Mouse (Mus musculus) heart, postnatal 0 days (tissue): ENCODE results near the gene Map7d1. TPM values are rescaled to one million over a fixed set of nuclear protein-coding genes. Genes with fewer than 3 reads are reported as not detected.
A peak's percentile ranks its signal among the peaks of the same experiment; 100 is the strongest.
"Not testable (repeated sequence)": the region's sequence is repeated elsewhere in the genome, so short reads cannot be mapped to it uniquely, and the experiment has no call there.

ENCODE experiments used
- ATAC-seq: fragments of 200-750 bp; cut with Nextera tagmentation; 2 replicates; pipeline ENCODE4 v1.8.0; 2017; ENCODE audit warnings: low read depth, moderate number of reproducible peaks, moderate library complexity; ENCODE audit not compliant: insufficient read depth
- DNase-seq: peaks from one replicate; pipeline ENCODE4 v3.0.0-alpha.2; 2016; ENCODE audit warnings: low spot score
- H3K27ac ChIP-seq: fragments of 300-500 bp; sonication (generic); 2 replicates; pipeline ENCODE4 v1.5.1; 2014; ENCODE audit warnings: low read depth, mild to moderate bottlenecking
- H3K27me3 ChIP-seq: fragments of 300-500 bp; sonication (generic); 2 replicates; pipeline ENCODE4 v1.6.1; 2014; ENCODE audit warnings: low read length, mixed read lengths; ENCODE audit not compliant: control insufficient read depth, insufficient read depth
- H3K36me3 ChIP-seq: fragments of 300-500 bp; sonication (generic); replicated peaks from 2 replicates; pipeline ENCODE4 v1.6.1; 2014; ENCODE audit warnings: low read length, mixed read lengths; ENCODE audit not compliant: control insufficient read depth, insufficient read depth
- H3K4me1 ChIP-seq: fragments of 300-500 bp; sonication (generic); 2 replicates; pipeline ENCODE4 v1.6.1; 2014; ENCODE audit warnings: antibody characterized with exemption; ENCODE audit not compliant: control insufficient read depth, insufficient read depth
- H3K4me2 ChIP-seq: fragments of 300-500 bp; sonication (generic); 2 replicates; pipeline ENCODE4 v1.6.1; 2014; ENCODE audit warnings: low read depth, mild to moderate bottlenecking, low read length, moderate library complexity
- H3K4me3 ChIP-seq: fragments of 300-500 bp; sonication (generic); 2 replicates; pipeline ENCODE4 v1.5.1; 2014; ENCODE audit warnings: low read depth, low read length
- H3K9ac ChIP-seq: fragments of 300-500 bp; sonication (generic); replicated peaks from 2 replicates; pipeline ENCODE4 v1.6.1; 2014; ENCODE audit warnings: low read depth, low read length, mixed read lengths
- H3K9me3 ChIP-seq: fragments of 300-500 bp; sonication (generic); replicated peaks from 2 replicates; pipeline ENCODE4 v1.6.1; 2016; ENCODE audit warnings: low read length; ENCODE audit not compliant: control insufficient read depth
- CTCF ChIP-seq: IDR thresholded peaks from 2 replicates; pipeline ENCODE4 v1.5.1; 2016; ENCODE audit warnings: antibody characterized with exemption, control low read depth, low read depth
- EP300 ChIP-seq: IDR thresholded peaks from 2 replicates; pipeline ENCODE4 v1.6.1; 2016; ENCODE audit warnings: antibody characterized with exemption, low read depth
- WGBS: fragments of 180-500 bp; shearing (Covaris S2); extraction: QIAGEN DNeasy Blood & Tissue Kit; methylation state at CpG from one replicate; pipeline ENCODE4 v1.1.7; 2014; 5-methylcytosine and 5-hydroxymethylcytosine counted together
- polyA plus RNA-seq: library from polyadenylated mRNA; unstranded; fragments of >200 nt; fragmentation: Nextera tagmentation; extraction: Ambion mirVana; gene quantifications from 2 replicates; pipeline ENCODE4 v1.2.1, GENCODE M21; 2015
- total RNA-seq: library from RNA; depleted of rRNA; stranded (reverse); fragments of >200 nt; gene quantifications from 2 replicates; pipeline ENCODE4 v1.2.3, GENCODE M21; 2014; ENCODE audit warnings: low replicate concordance

Map7d1 gene
- total and polyA plus RNA-seq, 2 experiments from 2014 or later, result 37.5 to 75.0 TPM

- Histone ChIP-seq H3K4me3 (no peak overlapping the region), H3K27me3 (no peaks in the 10 kb centered on the region), H3K4me2 (no peak overlapping the region), H3K9ac (no peak overlapping the region), H3K36me3 (peaks cover 29% of the 10 kb centered on the region), H3K9me3 (no peaks in the 10 kb centered on the region), H3K27ac (no peak overlapping the region), H3K4me1 (no peaks in the 10 kb centered on the region)
- TF ChIP-seq CTCF (no peak), EP300 (no peak)
- 31% methylated on average over 5 of the region's 5 CpGs for WGBS
- no peak for ATAC-seq
- DNase-seq, result no peak
Measured at GRCm38 (mm10) chr4:126228144-126228543, 28.0 kb downstream of the Map7d1 start.

- Histone ChIP-seq H3K4me1 (no peaks in the 10 kb centered on the region), H3K9me3 (no peaks in the 10 kb centered on the region), H3K4me2 (peak overlapping the region; percentile 59), H3K9ac (no peak overlapping the region; the same call in 1 of the 2 replicates), H3K4me3 (peak overlapping the region; percentile 29), H3K36me3 (peaks cover 20% of the 10 kb centered on the region), H3K27ac (peak overlapping the region; percentile 73), H3K27me3 (no peaks in the 10 kb centered on the region)
- ATAC-seq (peak; percentile 85), DNase-seq (peak; percentile 81)
- TF ChIP-seq CTCF (peak; percentile 95), EP300 (peak; percentile 78)
- 6% methylated on average over 18 of the region's 18 CpGs for WGBS
Measured at GRCm38 (mm10) chr4:126227077-126227761, 28.9 kb downstream of the Map7d1 start.

GRCm38 (mm10) chr4:126226640-126227039 is 29.5 kb downstream of the Map7d1 start:
- TF ChIP-seq CTCF (no peak), EP300 (no peak)
- Histone ChIP-seq H3K9ac (no peak overlapping the region), H3K4me3 (no peak overlapping the region), H3K27me3 (no peaks in the 10 kb centered on the region), H3K27ac (no peak overlapping the region), H3K4me2 (peak overlapping the region; percentile 59), H3K4me1 (no peaks in the 10 kb centered on the region), H3K9me3 (no peaks in the 10 kb centered on the region), H3K36me3 (peaks cover 14% of the 10 kb centered on the region)
- ATAC-seq (no peak), DNase-seq (no peak)
- WGBS, result 44% methylated on average over 12 of the region's 12 CpGs

GRCm38 (mm10) chr4:126222631-126223030 is 33.5 kb downstream of the Map7d1 start:
- DNase-seq (no peak), ATAC-seq (no peak)
- Histone ChIP-seq H3K9me3 (no peaks in the 10 kb centered on the region), H3K27ac (no peak overlapping the region), H3K9ac (no peak overlapping the region), H3K36me3 (no peaks in the 10 kb centered on the region), H3K4me1 (no peaks in the 10 kb centered on the region), H3K4me3 (no peak overlapping the region), H3K4me2 (no peak overlapping the region), H3K27me3 (no peaks in the 10 kb centered on the region)
- WGBS, result 80% methylated on average over 11 of the region's 11 CpGs
- TF ChIP-seq CTCF, result no peak

GRCm38 (mm10) chr4:126220045-126220444 is 36.1 kb downstream of the Map7d1 start:
- ATAC-seq, result no peak
- Histone ChIP-seq H3K4me3 (no peak overlapping the region), H3K36me3 (no peaks in the 10 kb centered on the region), H3K4me1 (no peaks in the 10 kb centered on the region), H3K27me3 (no peaks in the 10 kb centered on the region), H3K9me3 (no peaks in the 10 kb centered on the region), H3K9ac (no peak overlapping the region), H3K4me2 (no peak overlapping the region), H3K27ac (no peak overlapping the region)
- WGBS, result 87% methylated on average over 10 of the region's 10 CpGs
- DNase-seq, result no peak
- TF ChIP-seq EP300 (no peak), CTCF (no peak)

- not testable (repeated sequence) for ATAC-seq, H3K27me3 ChIP-seq
Measured at GRCm38 (mm10) chr4:126219540-126219939, 36.6 kb downstream of the Map7d1 start.

More at GRCm38 (mm10) chr4:126219540-126219939, 36.6 kb downstream of the Map7d1 start:
- not testable (repeated sequence) for H3K36me3 ChIP-seq, DNase-seq, H3K27ac ChIP-seq, H3K4me3 ChIP-seq, H3K4me2 ChIP-seq, H3K4me1 ChIP-seq, H3K9ac ChIP-seq, H3K9me3 ChIP-seq
- WGBS, result 73% methylated on average over 3 of the region's 3 CpGs
